Mouse (Mus musculus) ES-Bruce4 (cell line): ENCODE measurements around the gene Begain. TPM values are rescaled to one million over a fixed set of nuclear protein-coding genes. Genes with fewer than 3 reads are reported as not detected.

Experiments used
- H3K27ac ChIP-seq: 2 replicates; pipeline ENCODE4 v1.5.1; 2012; ENCODE audit warnings: low read length, inconsistent platforms; ENCODE audit not compliant: insufficient read depth
- H3K27me3 ChIP-seq: 2 replicates; pipeline ENCODE4 v1.6.1; 2012; ENCODE audit warnings: mild to moderate bottlenecking, low read length, inconsistent platforms; ENCODE audit not compliant: control insufficient read depth, poor library complexity, insufficient read depth, severe bottlenecking
- H3K36me3 ChIP-seq: 2 replicates; pipeline ENCODE4 v1.6.1; 2012; ENCODE audit warnings: inconsistent platforms, mild to moderate bottlenecking, low read length, moderate library complexity; ENCODE audit not compliant: control insufficient read depth, poor library complexity, insufficient read depth, severe bottlenecking
- H3K4me1 ChIP-seq: one replicate; pipeline ENCODE4 v1.8.1; 2011; ENCODE audit warnings: low read length; ENCODE audit not compliant: control insufficient read depth, insufficient read depth
- H3K4me3 ChIP-seq: 2 replicates; pipeline ENCODE4 v1.5.1; 2011; ENCODE audit warnings: low read depth, mild to moderate bottlenecking, low read length
- H3K9ac ChIP-seq: 2 replicates; pipeline ENCODE4 v1.6.1; 2012; ENCODE audit warnings: low read depth, mild to moderate bottlenecking, inconsistent platforms; ENCODE audit not compliant: poor library complexity, severe bottlenecking
- H3K9me3 ChIP-seq: replicated peaks from 2 replicates; pipeline ENCODE4 v1.6.1; 2012; ENCODE audit warnings: mild to moderate bottlenecking, low read length, inconsistent platforms; ENCODE audit not compliant: control insufficient read depth, poor library complexity, insufficient read depth, severe bottlenecking
- CTCF ChIP-seq: IDR thresholded peaks from one replicate; pipeline ENCODE4 v1.8.1; 2011; ENCODE audit warnings: low read depth, low read length
- EP300 ChIP-seq: IDR thresholded peaks from 2 replicates; pipeline ENCODE4 v1.6.1; 2011; ENCODE audit warnings: low read depth, low read length; ENCODE audit not compliant: insufficient read depth
- POLR2A ChIP-seq: IDR thresholded peaks from one replicate; pipeline ENCODE4 v1.8.1; 2011; ENCODE audit warnings: low read length; ENCODE audit not compliant: insufficient read depth
- polyA plus RNA-seq: library from polyadenylated mRNA; stranded (reverse); fragments of >200 nt; gene quantifications from 2 replicates; pipeline ENCODE4 v1.2.4, GENCODE M21; 2011; ENCODE audit warnings: low read depth; ENCODE audit not compliant: missing spikeins, insufficient read depth, insufficient read length

The Begain gene
- polyA plus RNA-seq, 1 experiment, result 2.8 TPM

GRCm38 (mm10) chr12:109100381-109100780 lies 32.4 kb upstream of the Begain start:
- H3K9ac ChIP-seq, result no peak overlapping the region
- H3K36me3 ChIP-seq, result no peaks in the 10 kb centered on the region
- H3K27me3 ChIP-seq, result peaks cover 3% of the 10 kb centered on the region; the same call in 1 of the 2 replicates
- H3K27ac ChIP-seq, result no peak overlapping the region
- H3K4me1 ChIP-seq, result no peaks in the 10 kb centered on the region
- no peak overlapping the region for H3K4me3 ChIP-seq
- TF ChIP-seq EP300 (no peak), POLR2A (no peak), CTCF (no peak)
- H3K9me3 ChIP-seq, result no peaks in the 10 kb centered on the region

GRCm38 (mm10) chr12:109090456-109091130 lies 22.6 kb upstream of the Begain start:
- Histone ChIP-seq H3K27me3 (no peaks in the 10 kb centered on the region), H3K9me3 (no peaks in the 10 kb centered on the region), H3K27ac (no peak overlapping the region), H3K9ac (no peak overlapping the region), H3K36me3 (no peaks in the 10 kb centered on the region), H3K4me1 (no peaks in the 10 kb centered on the region), H3K4me3 (no peak overlapping the region)
- TF ChIP-seq EP300, result no peak
- TF ChIP-seq POLR2A, result no peak
- TF ChIP-seq CTCF, result no peak

GRCm38 (mm10) chr12:109090041-109090440 lies 22.0 kb upstream of the Begain start:
- TF ChIP-seq POLR2A (no peak), EP300 (no peak), CTCF (no peak)
- no peaks in the 10 kb centered on the region for H3K36me3 ChIP-seq
- H3K9me3 ChIP-seq, result no peaks in the 10 kb centered on the region
- H3K9ac ChIP-seq, result no peak overlapping the region
- H3K27me3 ChIP-seq, result no peaks in the 10 kb centered on the region
- H3K4me3 ChIP-seq, result no peak overlapping the region
- no peak overlapping the region for H3K27ac ChIP-seq
- H3K4me1 ChIP-seq, result no peaks in the 10 kb centered on the region

- no peaks in the 10 kb centered on the region for H3K4me1 ChIP-seq
- H3K4me3 ChIP-seq, result no peak overlapping the region
Measured at GRCm38 (mm10) chr12:109086111-109086510, 18.1 kb upstream of the Begain start.

GRCm38 (mm10) chr12:109085674-109086073 lies 17.7 kb upstream of the Begain start:
- Histone ChIP-seq H3K9me3 (no peaks in the 10 kb centered on the region), H3K4me1 (no peaks in the 10 kb centered on the region), H3K36me3 (no peaks in the 10 kb centered on the region), H3K27me3 (no peaks in the 10 kb centered on the region), H3K27ac (no peak overlapping the region), H3K9ac (no peak overlapping the region), H3K4me3 (no peak overlapping the region)
- no peak for TF ChIP-seq CTCF
- no peak for TF ChIP-seq EP300
- TF ChIP-seq POLR2A, result no peak

More at GRCm38 (mm10) chr12:109086111-109086510, 18.1 kb upstream of the Begain start:
- Histone ChIP-seq H3K27ac (no peak overlapping the region), H3K27me3 (no peaks in the 10 kb centered on the region), H3K9me3 (no peaks in the 10 kb centered on the region), H3K9ac (no peak overlapping the region), H3K36me3 (no peaks in the 10 kb centered on the region)
- TF ChIP-seq POLR2A (no peak), EP300 (no peak), CTCF (no peak)

GRCm38 (mm10) chr12:109085046-109085445 lies 17.0 kb upstream of the Begain start:
- no peaks in the 10 kb centered on the region for H3K27me3 ChIP-seq
- H3K4me1 ChIP-seq, result no peaks in the 10 kb centered on the region
- no peak overlapping the region for H3K9ac ChIP-seq
- no peak for TF ChIP-seq EP300
- no peak for TF ChIP-seq POLR2A
- TF ChIP-seq CTCF, result no peak
- H3K4me3 ChIP-seq, result no peak overlapping the region
- no peaks in the 10 kb centered on the region for H3K36me3 ChIP-seq
- H3K9me3 ChIP-seq, result no peaks in the 10 kb centered on the region
- no peak overlapping the region for H3K27ac ChIP-seq
